Mouse (Mus musculus) myocyte (in vitro differentiated cells): ENCODE measurements at regions not wholly inside any gene's neighbourhood (a gene's known extent, or its start where the extent isn't known, plus 50 kb on each side); places are given as distances from the start of the nearest gene placed in this dataset.

ENCODE experiments used
- CEBPB ChIP-seq: IDR thresholded peaks from 2 replicates; pipeline ENCODE4 v1.6.1; 2011; ENCODE audit warnings: mild to moderate bottlenecking, moderate library complexity; ENCODE audit not compliant: poor library complexity, insufficient read depth, severe bottlenecking
- E2F4 ChIP-seq: IDR thresholded peaks from one replicate; pipeline ENCODE4 v1.6.1; 2011; ENCODE audit warnings: mild to moderate bottlenecking, control low read depth, moderate library complexity; ENCODE audit not compliant: insufficient read depth
- MYOD1 ChIP-seq, 3 experiments: IDR thresholded peaks; one replicate each; pipeline ENCODE4 v1.6.1; 2011; ENCODE audit warnings: control low read depth in 2 of 3, low read depth in 2 of 3, mild to moderate bottlenecking in 2 of 3, moderate library complexity in 1 of 3; ENCODE audit not compliant: insufficient read length in 2 of 3, control insufficient read depth in 1 of 3
- POLR2A ChIP-seq: IDR thresholded peaks from one replicate; pipeline ENCODE4 v1.6.1; 2011; ENCODE audit warnings: low read depth, mild to moderate bottlenecking, control low read depth, moderate library complexity; ENCODE audit not compliant: insufficient read length
- TCF12 ChIP-seq: IDR thresholded peaks from one replicate; pipeline ENCODE4 v1.6.1; 2011; ENCODE audit warnings: mild to moderate bottlenecking, control low read depth; ENCODE audit not compliant: poor library complexity, insufficient read depth, severe bottlenecking
- USF1 ChIP-seq: IDR thresholded peaks from one replicate; pipeline ENCODE4 v1.6.1; 2011; ENCODE audit warnings: low read depth, mild to moderate bottlenecking, control low read depth, moderate library complexity

GRCm38 (mm10) chr13:82593831-82594230, 811.0 kb downstream of the Cetn3 start:
- no peak for TF ChIP-seq E2F4
- no peak for TF ChIP-seq CEBPB
- TF ChIP-seq POLR2A: no peak
- TF ChIP-seq TCF12: no peak
- TF ChIP-seq MYOD1 (IDR thresholded peaks at IDR 0.05; ENCODE audit: control insufficient read depth in 1 of 3, insufficient read length in 2 of 3, low read depth in 2 of 3): no peak
- no peak for TF ChIP-seq USF1
